Mouse (Mus musculus): ENCODE results near the gene Gm45062.
A peak's percentile ranks its signal among the peaks of the same experiment; 100 is the strongest.
"Not testable (repeated sequence)": the region's sequence is repeated elsewhere in the genome, so short reads cannot be mapped to it uniquely, and the experiment has no call there.

Gene Gm45062

DNA sequence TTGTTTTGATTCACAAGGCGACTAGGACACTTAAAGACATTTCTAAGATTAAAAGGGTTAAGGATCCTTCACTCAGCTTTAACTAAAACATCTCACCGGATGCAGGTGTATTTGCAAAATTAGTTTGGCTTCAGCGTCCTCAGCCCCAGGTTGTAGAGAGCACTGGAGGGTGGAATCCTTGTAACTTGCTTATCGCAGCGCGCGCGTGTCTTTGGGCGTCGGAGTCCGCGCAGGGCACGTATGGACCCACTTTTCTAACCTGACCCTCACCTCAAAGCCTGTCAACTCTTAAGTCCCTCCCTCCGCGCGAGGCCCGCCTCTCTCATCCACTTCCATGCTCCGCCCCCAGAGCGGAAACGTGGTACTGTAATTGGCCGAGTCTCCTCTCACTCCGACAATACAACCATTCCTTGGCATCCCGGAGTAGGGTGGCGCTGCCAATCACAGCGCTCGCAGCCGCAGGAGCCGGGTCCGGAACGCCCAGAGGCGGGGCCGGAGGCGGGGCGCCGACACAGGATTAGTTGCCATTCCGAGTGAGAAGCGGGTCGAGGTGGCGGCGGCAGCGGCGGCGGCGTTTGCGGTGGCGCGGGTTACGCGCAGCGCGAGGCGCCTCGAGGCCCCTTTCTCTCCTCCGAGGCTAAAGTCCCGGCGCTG lies 249.8 kb downstream of the Gm45062 start:
- ATAC-seq (ENCODE audit: low TSS enrichment) = peak; percentile 92

DNA sequence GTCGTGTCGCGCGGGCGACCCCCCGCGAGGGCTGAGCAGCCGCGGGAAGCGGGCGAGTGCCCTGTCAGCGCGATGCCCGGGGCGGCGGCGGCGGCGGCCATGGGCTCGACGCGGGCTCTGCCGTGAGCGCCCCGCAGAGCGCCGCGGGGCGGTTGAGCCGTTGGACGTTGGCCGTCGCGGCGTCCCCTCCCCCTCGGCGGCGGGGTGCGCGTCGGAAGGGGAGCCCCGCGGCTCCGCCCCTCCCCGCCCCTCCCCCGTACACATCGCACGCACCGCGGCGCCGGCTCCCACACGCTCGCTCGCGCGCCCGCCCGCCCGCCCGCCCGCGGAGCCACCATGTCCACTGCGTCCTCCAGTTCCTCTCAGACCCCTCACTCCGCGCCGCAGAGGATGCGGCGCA lies 250.3 kb downstream of the Gm45062 start, which contains the start of gene Glcci1:
Gene Glcci1, plus strand, starts transcription at position 50 of the 400 bp plus-strand sequence.
- peak; percentile 58 for ATAC-seq (ENCODE audit: low TSS enrichment)

DNA sequence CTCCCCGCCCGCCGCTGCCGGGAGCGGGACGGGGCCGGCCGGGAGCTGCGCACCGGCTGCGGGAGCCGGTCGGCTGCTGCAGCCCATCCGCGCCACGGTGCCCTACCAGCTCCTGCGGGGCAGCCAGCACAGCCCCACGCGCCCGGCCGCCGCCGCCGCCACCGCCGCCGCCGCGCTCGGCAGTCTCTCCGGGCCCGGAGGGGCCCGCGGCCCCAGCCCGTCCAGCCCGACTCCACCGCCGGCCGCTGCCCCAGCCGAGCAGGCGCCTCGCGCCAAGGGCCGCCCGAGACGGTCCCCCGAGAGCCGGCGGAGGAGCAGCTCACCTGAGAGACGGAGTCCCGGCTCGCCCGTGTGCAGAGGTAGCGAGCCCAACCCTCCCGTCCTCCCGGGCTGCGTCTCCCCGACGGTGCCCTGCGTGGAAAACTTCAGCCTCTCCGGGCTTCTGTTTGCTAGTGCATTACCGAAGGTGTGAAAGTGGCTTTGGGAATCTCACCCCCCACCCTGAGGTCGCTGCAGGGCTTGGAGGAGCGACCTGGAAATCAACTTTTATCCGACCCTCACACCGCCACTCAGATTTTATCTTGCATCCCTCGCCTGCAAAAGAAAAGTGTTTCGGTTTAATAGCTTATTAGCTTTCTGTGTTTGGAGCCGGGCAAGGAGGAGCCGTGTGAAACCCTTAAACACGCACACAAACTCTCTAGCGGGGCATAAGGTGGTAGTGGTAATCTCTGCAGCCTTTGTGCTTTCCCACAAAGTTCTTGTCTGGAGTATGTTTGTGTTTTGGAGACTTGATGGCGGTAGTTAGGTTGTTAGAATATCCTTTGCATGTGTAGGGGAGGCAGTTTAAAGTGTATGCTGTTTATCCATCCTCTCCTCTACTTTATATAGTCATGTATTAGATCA lies 251.0 kb downstream of the Gm45062 start:
- ATAC-seq (ENCODE audit: low TSS enrichment) = peak; percentile 7

DNA sequence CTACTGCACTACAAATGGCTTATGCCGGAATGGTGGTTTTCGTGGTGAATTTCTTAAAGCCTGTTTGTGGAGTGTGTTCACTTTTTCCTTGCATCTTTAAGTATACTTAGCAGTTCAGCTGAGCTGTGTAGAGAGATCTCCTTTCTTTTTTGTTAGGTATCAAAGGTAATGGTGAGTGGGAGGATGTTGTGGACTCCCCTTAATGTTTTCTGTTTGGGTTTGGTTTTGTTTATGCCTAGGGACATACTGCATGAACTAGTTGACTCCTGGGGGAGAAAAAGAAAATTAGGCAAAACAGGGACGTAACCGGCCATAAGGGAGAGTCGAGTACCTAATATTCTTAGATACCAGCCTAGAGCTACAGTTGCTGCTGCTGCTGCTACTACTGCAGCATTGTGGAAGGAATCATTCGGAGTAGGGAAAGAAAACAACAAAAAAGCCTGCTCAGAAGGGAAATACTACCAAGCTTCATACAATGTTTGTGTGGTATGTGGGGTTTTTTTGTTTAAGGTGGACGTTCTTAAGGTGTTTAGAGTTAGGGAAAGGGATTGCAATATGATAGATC lies 251.7 kb downstream of the Gm45062 start:
- ATAC-seq (ENCODE audit: low TSS enrichment) = no peak

DNA sequence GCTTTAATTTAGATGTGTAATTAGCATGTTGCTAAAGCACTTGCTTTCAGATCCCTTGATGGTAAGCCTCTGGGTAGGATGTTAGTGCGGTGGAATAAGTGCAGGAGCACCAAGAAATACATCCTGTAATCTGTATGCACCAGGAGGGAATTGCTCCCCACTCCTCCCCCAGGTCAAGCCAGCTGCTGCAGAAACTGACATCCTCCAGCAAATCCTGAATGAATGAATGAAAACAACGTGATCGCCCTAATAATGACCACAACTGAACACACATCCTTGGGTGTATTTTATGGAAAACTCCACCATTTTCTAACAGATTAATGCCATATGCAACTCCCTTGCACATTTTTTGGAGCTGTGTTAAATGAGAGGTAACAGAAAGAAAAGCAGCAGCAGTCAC lies 252.2 kb downstream of the Gm45062 start:
- no peak for ATAC-seq (ENCODE audit: low TSS enrichment)

DNA sequence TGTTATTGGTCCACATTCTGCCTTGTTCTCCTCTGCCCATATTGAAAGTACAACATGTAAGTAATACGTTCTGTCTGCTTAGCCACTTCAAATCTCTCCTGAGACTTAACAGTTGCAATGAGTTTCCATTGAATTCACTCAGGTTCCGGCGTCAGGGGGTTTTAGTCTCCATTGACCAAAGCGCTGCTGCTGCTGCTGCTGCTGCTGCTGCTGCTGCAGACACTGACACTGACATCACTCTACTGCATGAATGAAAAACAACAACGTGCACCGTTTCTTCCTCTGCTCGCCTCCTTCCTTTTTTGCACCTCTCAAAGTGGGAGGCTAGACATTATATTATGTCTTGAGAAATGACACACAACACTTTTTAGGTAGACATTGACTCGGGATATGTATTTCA lies 253.2 kb downstream of the Gm45062 start:
- no peak for ATAC-seq (ENCODE audit: low TSS enrichment)

DNA sequence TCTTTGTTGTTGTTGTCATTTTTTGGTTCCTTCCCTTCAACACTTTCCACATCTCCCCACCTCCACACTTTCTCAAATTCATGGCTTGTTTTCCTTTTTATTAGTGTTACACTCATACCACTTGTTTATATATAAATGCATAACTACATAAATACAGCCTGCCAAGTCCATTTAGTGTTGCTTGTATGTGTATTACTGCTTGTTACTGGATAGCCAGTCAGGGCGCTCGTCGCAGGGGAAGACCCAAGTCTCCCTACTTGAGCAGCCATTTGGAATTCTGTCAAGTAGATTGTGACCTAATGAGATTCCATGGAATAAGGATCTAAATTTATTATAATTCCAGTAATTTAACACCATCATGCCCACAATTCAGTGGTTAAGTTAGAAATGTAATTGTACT lies 260.4 kb downstream of the Gm45062 start:
- no peak for ATAC-seq (ENCODE audit: low TSS enrichment)

DNA sequence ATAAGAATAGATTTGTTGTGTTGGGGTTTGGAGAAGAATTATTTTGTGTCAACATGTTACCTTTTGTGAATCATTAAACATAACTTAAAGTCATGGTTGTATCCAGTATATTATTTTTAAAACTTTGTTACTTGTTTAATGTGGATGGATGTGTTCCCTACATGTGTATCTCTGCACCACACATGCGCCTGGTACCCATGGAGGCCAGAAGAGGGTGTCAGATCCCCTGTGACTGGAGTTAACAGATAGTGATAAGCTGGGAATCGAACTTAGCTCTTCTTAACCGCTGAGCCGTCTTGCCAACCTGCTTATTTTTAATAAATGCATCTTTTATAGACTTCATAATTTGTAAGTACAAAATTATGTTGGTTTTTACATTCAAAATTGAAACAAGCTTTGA lies 262.0 kb downstream of the Gm45062 start:
- no peak for ATAC-seq (ENCODE audit: low TSS enrichment)

DNA sequence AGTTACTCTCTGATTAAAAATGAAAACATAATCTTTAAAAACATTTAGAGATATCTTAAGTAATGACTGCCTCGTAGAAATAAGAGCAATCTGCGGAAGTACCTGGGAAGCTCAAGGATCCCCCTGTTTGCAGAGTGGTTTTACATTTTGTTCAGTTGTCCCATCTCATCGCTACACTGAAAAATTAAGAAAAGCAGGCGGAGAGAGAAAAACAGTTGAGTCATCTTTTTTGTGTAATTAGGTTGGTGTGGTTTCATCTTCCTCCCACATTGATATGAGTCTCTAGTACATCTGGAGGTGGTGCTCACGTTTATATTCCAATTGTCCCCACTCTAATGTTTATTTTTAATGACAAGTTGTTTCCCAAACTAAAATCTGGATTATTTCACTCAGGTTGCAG lies 265.5 kb downstream of the Gm45062 start:
- peak; percentile 46; the same call in 1 of the 2 replicates for ATAC-seq (ENCODE audit: low TSS enrichment)

DNA sequence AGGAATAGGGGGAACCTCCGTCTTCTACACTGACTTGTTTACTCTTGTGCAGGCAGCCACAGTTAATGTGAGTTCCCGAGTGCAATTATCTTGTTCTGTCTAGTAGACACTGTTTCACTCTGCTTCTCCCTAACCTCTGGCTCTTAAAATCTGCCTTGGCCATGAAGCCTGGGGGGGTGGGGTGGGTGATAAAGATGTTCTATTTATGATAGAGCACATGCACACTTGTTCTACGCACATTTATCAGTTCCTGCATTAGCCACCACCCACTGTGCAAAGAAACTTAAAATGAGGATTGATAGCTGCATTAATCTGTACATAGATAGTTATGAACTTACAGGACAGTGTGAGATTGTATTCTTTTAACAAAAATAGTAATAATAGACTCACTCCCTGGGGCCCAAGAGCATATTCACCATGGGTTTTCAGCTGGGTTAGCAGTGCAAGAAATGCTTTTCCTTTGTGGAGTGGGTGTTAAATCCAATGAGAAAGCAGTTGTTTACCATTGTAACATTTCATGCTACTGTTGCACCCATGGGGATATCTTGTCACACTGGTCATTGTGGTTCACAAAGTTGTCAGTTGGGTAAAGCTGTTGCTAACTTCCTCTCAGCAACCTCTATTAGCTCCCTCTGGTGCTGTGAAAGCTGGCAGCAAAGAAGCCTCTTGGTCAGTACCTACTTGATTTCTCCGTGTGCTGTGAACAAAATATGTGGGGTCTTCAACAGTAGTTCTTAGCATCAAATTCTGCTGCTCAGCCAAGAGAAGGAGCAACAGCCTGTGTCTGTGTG lies 272.0 kb downstream of the Gm45062 start:
- ATAC-seq (ENCODE audit: low TSS enrichment) = no peak

DNA sequence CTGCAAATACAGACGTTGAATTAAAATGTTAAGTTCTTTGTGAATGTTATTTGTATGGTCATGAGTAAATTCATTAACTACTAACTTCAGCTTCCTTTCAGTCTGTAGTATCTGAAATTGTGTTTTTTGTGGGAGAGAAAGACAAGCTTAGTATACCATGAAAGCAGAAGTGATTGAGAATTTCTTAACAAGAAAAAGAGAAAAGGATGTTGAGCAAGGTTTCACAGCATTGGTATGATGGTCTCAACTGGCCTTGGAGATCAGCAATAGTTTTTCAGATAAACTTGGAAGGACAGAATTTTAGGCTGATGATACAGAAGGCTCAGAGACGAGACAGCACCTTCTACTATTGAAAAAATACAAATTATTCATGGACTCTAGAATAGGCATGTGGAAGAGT lies 277.7 kb downstream of the Gm45062 start:
- no peak for ATAC-seq (ENCODE audit: low TSS enrichment)

DNA sequence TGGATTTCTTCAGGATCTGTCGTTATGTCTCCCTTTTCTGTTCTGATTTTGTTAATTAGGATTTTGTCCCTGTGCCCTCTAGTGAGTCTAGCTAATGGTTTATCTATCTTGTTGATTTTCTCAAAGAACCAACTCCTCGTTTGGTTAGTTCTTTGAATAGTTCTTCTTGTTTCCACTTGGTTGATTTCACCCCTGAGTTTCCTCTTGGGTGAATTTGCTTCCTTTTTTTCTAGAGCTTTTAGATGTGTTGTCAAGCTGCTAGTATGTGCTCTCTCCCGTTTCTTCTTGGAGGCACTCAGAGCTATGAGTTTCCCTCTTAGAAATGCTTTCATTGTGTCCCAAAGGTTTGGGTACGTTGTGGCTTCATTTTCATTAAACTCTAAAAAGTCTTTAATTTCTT lies 282.3 kb downstream of the Gm45062 start:
- ATAC-seq (ENCODE audit: low TSS enrichment) = not testable (repeated sequence)

DNA sequence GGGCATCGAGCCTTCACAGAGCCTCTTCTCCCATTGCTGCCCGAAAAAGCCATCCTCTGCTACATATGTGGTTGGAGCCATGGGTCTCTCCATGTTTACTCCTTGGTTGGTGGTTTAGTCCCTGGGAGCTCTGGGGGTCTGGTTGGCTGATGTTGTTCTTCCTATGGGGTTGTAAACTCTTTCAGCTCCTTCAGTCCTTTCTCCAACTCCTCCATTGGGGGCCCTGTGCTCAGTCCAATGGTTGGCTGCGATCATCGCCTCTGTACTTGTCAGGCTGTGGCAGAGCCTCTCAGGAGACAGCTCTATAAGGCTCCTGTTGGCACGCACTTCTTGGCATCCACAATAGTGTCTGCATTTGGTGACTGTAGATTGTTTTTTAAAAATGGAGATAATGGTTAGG lies 285.6 kb downstream of the Gm45062 start:
- ATAC-seq (ENCODE audit: low TSS enrichment) = no peak

DNA sequence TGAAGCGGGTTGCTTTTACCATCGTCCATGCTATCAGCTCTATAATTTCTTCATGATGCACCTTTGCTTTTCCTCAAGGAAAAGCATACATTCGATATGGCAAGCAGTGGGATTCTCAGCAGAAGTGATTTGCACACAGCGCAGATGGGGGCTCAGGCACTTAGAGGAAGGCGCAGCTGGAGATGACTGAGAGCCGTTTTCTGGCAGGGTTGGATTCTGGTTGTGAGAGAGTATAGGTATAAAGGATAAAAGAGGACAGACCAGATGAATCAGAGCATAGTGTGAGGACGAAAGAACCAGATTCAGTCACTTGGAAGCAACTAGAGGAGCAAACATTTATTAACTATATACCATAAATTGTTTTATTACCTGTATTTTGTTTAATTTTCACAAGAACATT lies 286.5 kb downstream of the Gm45062 start:
- peak; percentile 64; the same call in 1 of the 2 replicates for ATAC-seq (ENCODE audit: low TSS enrichment)

DNA sequence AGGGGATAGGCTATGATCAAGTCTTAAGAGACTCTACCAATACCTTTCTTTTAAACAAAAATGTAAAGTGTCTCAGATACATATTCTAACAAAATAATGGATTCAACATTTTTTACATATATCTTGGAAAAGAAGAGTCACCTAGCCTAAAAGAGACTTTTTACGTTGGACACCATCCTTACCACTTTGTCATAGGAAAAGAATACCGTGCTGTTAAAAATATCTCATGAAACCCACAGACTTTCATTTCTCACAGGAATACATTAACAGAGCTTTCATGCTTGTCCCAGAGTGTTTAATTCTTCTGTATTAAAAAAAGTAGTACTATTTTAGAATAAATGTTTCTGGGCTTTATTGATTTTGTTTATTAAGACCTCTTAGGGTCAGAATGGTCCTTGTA lies 291.9 kb downstream of the Gm45062 start:
- ATAC-seq (ENCODE audit: low TSS enrichment) = peak; percentile 76

DNA sequence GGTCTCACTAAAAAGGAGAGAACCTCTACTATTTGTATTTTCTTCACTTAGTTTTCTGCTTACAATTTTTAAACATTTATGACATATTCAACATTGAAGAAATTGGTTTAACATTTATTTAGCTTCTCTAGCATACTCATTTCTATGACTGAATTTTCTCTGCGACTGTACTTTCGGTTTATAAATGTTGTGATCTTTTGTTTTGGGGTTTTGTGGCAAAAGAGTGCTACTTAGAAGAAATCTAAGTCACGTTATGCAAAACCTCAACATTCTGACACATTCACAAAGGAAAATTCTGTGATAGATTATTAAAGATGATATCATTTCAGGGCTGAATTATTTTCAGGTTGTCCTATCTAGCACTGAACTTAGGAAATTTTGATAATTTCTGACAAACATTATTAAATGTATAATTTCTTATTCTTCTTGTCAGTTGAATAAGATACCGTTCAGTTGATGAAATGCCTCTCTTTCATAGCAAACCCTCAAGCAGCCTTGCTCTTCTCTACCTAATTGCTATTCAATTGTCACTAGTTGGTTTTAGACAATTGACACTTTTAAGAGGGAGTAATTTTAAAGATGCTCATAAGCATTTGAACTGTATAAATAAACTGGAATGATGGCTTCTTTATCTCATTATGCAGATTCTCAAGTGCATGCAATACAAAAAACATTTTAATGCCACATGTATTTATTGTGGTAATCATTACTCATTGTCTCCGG lies 297.8 kb downstream of the Gm45062 start:
- ATAC-seq (ENCODE audit: low TSS enrichment) = no peak

DNA sequence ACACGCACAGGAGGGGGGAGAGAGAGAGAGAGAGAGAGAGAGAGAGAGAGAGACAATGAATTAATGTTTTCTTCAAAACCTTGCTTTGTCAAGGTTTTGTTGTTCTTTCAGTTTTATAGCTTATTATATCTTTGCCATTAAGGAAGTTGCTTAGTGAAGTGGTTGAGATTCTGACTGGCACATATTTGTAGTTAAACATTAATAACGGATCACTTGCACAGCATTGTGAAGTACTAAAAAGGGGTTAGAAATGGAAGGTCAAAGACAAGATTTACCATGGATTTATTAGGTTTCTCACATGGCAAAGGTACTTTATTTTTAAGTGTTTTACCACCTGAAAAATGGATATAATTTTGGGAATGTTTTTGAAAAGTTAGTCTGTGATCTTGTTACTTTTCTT lies 301.4 kb downstream of the Gm45062 start:
- ATAC-seq (ENCODE audit: low TSS enrichment) = no peak

DNA sequence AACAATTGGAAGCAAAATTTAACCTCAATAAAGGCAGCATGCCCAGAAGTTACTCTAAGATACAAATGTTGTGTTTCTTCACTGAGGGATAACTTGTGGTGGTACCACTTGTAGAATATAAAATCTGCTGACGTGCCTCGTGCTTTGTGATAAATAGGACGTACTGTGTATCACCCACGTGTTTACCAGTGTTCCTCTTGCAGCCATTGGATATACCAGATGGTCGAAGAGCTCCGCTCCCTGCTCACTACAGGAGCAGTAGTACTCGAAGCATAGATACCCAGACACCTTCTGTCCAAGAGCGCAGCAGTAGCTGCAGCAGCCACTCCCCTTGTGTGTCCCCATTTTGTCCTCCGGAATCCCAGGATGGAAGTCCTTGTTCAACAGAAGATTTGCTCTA lies 323.1 kb downstream of the Gm45062 start:
- no peak for ATAC-seq (ENCODE audit: low TSS enrichment)

DNA sequence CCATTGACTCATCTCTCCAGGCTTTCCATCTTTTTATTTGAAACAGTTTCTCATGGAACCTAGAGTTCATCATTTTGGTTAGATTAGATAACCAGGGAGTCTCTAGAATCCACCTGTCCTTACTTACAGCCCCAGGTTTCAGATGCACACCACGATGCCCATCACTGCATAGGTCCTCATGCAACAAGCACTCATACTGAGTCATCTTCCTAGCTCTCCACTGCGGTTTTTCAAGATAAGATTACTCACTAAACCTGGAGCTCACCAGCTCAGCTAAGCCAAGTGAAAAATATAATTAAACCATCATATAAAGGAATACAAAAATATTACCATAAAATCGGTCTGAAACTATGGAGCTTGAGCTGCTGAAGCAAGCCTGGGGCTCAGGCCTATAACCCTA lies 324.6 kb downstream of the Gm45062 start:
- peak; percentile 78 for ATAC-seq (ENCODE audit: low TSS enrichment)

DNA sequence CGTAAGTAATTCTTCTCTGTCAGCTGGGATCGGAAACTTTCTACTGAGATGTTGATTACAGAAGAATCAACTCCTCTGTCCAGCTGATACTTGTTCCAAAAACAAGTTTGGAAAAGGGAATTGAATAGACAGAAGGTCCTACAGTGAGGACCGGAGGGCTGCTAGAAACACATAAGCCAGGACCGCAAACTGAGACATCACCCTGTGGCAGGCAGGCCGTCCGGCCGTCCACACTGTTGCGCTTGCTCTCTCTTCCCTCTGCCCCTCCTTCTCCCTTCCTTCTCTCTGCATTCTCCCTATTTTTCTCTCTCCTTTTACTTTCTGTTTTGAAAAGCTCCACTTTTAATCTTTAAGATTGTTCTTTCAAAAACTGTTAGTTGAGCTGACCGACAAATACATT lies 332.4 kb downstream of the Gm45062 start:
- ATAC-seq (ENCODE audit: low TSS enrichment) = no peak

DNA sequence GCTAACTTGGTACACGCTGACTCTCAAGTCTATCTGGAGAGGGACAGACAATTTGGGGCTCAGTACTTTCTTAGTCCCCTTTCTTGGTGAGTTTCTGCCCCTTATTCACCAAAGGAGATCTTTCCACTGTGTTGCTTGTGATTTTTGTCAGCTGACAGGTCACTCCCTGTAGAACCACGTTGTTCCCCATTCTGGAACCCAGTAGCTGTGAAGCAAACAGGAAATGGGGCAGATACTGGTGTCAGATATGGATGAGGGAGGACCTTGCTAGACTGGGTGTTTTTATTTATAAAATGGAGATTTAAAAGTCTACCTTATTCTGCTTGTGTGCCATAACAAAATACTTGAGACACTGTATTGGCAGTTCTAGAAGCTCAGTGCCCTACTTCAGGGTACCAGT lies 358.1 kb downstream of the Gm45062 start:
- ATAC-seq (ENCODE audit: low TSS enrichment) = no peak

Measured in frontal cortex, adult (tissue).